Mouse (Mus musculus): ENCODE results near the gene 4930503B20Rik. TPM values are rescaled to one million over a fixed set of nuclear protein-coding genes. Genes with fewer than 3 reads are reported as not detected.

4930503B20Rik gene
- polyA plus RNA-seq, 1 experiment from 2014 or later = not detected

GRCm38 (mm10) chr3:146676193-146676592 lies 25.1 kb upstream of the 4930503B20Rik start:
- Histone ChIP-seq H3K36me3 (no peaks in the 10 kb centered on the region), H3K4me2 (no peak overlapping the region), H3K4me1 (replicated peaks) (peaks cover under 1% of the 10 kb centered on the region; the same call in 1 of the 2 replicates), H3K9ac (no peak overlapping the region), H3K9me3 (no peaks in the 10 kb centered on the region), H3K27me3 (no peaks in the 10 kb centered on the region), H3K27ac (replicated peaks) (no peak overlapping the region), H3K4me3 (no peak overlapping the region)
- 94% methylated on average over 4 of the region's 4 CpGs for WGBS
- no peak for ATAC-seq (ENCODE audit: low FRiP score, low read depth)

- Histone ChIP-seq H3K4me1 (replicated peaks) (no peaks in the 10 kb centered on the region), H3K27me3 (no peaks in the 10 kb centered on the region), H3K36me3 (no peaks in the 10 kb centered on the region), H3K9ac (no peak overlapping the region), H3K4me2 (no peak overlapping the region), H3K9me3 (no peaks in the 10 kb centered on the region), H3K4me3 (no peak overlapping the region), H3K27ac (replicated peaks) (no peak overlapping the region)
- ATAC-seq (ENCODE audit: low FRiP score, low read depth) = no peak
- 92% methylated on average over 1 of the region's 1 CpGs for WGBS
Measured at GRCm38 (mm10) chr3:146675101-146675500, 24.0 kb upstream of the 4930503B20Rik start.

- H3K4me3 ChIP-seq = no peak overlapping the region
- H3K36me3 ChIP-seq = no peaks in the 10 kb centered on the region
- ATAC-seq (ENCODE audit: low FRiP score, low read depth) = no peak
- no peak overlapping the region for H3K9ac ChIP-seq
- 60% methylated on average over 2 of the region's 2 CpGs for WGBS
- no peak overlapping the region for H3K27ac ChIP-seq (replicated peaks)
- H3K4me1 ChIP-seq (replicated peaks) = no peaks in the 10 kb centered on the region
- H3K4me2 ChIP-seq = no peak overlapping the region
- no peaks in the 10 kb centered on the region for H3K9me3 ChIP-seq
- no peaks in the 10 kb centered on the region for H3K27me3 ChIP-seq
Measured at GRCm38 (mm10) chr3:146671121-146671520, 20.0 kb upstream of the 4930503B20Rik start.

- no peak for ATAC-seq (ENCODE audit: low FRiP score, low read depth)
- Histone ChIP-seq H3K4me3 (no peak overlapping the region), H3K36me3 (no peaks in the 10 kb centered on the region), H3K9me3 (no peaks in the 10 kb centered on the region), H3K4me1 (replicated peaks) (no peaks in the 10 kb centered on the region), H3K9ac (no peak overlapping the region), H3K4me2 (no peak overlapping the region), H3K27me3 (no peaks in the 10 kb centered on the region), H3K27ac (replicated peaks) (no peak overlapping the region)
- 83% methylated on average over 7 of the region's 7 CpGs for WGBS
Measured at GRCm38 (mm10) chr3:146661907-146662306, 10.8 kb upstream of the 4930503B20Rik start.

GRCm38 (mm10) chr3:146661001-146661400 lies 9.9 kb upstream of the 4930503B20Rik start:
- WGBS = 75% methylated on average over 6 of the region's 6 CpGs
- Histone ChIP-seq H3K4me3 (no peak overlapping the region), H3K36me3 (no peaks in the 10 kb centered on the region), H3K27ac (replicated peaks) (no peak overlapping the region), H3K27me3 (no peaks in the 10 kb centered on the region), H3K9me3 (no peaks in the 10 kb centered on the region), H3K9ac (no peak overlapping the region), H3K4me2 (no peak overlapping the region), H3K4me1 (replicated peaks) (no peaks in the 10 kb centered on the region)
- ATAC-seq (ENCODE audit: low FRiP score, low read depth) = no peak

- H3K9ac ChIP-seq = no peak overlapping the region
- no peaks in the 10 kb centered on the region for H3K9me3 ChIP-seq
- H3K27ac ChIP-seq (replicated peaks) = no peak overlapping the region
- H3K36me3 ChIP-seq = no peaks in the 10 kb centered on the region
- 87% methylated on average over 5 of the region's 5 CpGs for WGBS
- no peak for ATAC-seq (ENCODE audit: low FRiP score, low read depth)
- no peak overlapping the region for H3K4me2 ChIP-seq
- no peak overlapping the region for H3K4me3 ChIP-seq
- H3K27me3 ChIP-seq = no peaks in the 10 kb centered on the region
- no peaks in the 10 kb centered on the region for H3K4me1 ChIP-seq (replicated peaks)
Measured at GRCm38 (mm10) chr3:146659321-146659720, 8.2 kb upstream of the 4930503B20Rik start.

GRCm38 (mm10) chr3:146658061-146658639 lies 7.0 kb upstream of the 4930503B20Rik start:
- WGBS = 90% methylated on average over 1 of the region's 1 CpGs
- Histone ChIP-seq H3K9me3 (no peaks in the 10 kb centered on the region), H3K27ac (replicated peaks) (no peak overlapping the region), H3K4me3 (no peak overlapping the region), H3K27me3 (no peaks in the 10 kb centered on the region), H3K4me2 (no peak overlapping the region), H3K9ac (no peak overlapping the region), H3K36me3 (no peaks in the 10 kb centered on the region), H3K4me1 (replicated peaks) (no peaks in the 10 kb centered on the region)
- no peak for ATAC-seq (ENCODE audit: low FRiP score, low read depth)

- no peak for ATAC-seq (ENCODE audit: low FRiP score, low read depth)
- H3K9ac ChIP-seq = no peak overlapping the region
Measured at GRCm38 (mm10) chr3:146657433-146657832, 6.3 kb upstream of the 4930503B20Rik start.

GRCm38 (mm10) chr3:146655111-146655577 lies 4.0 kb upstream of the 4930503B20Rik start:
- 66% methylated on average over 2 of the region's 2 CpGs for WGBS
- no peaks in the 10 kb centered on the region for H3K9me3 ChIP-seq
- H3K4me1 ChIP-seq (replicated peaks) = no peaks in the 10 kb centered on the region
- H3K27ac ChIP-seq (replicated peaks) = no peak overlapping the region
- no peaks in the 10 kb centered on the region for H3K27me3 ChIP-seq
- no peak overlapping the region for H3K9ac ChIP-seq
- H3K4me3 ChIP-seq = no peak overlapping the region
- H3K36me3 ChIP-seq = no peaks in the 10 kb centered on the region
- no peak for ATAC-seq (ENCODE audit: low FRiP score, low read depth)
- H3K4me2 ChIP-seq = no peak overlapping the region

More at GRCm38 (mm10) chr3:146657433-146657832, 6.3 kb upstream of the 4930503B20Rik start:
- 94% methylated on average over 5 of the region's 5 CpGs for WGBS
- Histone ChIP-seq H3K4me3 (no peak overlapping the region), H3K9me3 (no peaks in the 10 kb centered on the region), H3K27ac (replicated peaks) (no peak overlapping the region), H3K4me2 (no peak overlapping the region), H3K4me1 (replicated peaks) (no peaks in the 10 kb centered on the region), H3K27me3 (no peaks in the 10 kb centered on the region), H3K36me3 (no peaks in the 10 kb centered on the region)

GRCm38 (mm10) chr3:146653692-146654091 lies 2.6 kb upstream of the 4930503B20Rik start:
- no peak overlapping the region for H3K9ac ChIP-seq
- no peaks in the 10 kb centered on the region for H3K4me1 ChIP-seq (replicated peaks)
- WGBS = 70% methylated on average over 6 of the region's 6 CpGs
- H3K9me3 ChIP-seq = no peaks in the 10 kb centered on the region
- H3K27me3 ChIP-seq = no peaks in the 10 kb centered on the region
- H3K36me3 ChIP-seq = no peaks in the 10 kb centered on the region
- no peak overlapping the region for H3K4me2 ChIP-seq
- no peak overlapping the region for H3K27ac ChIP-seq (replicated peaks)
- no peak for ATAC-seq (ENCODE audit: low FRiP score, low read depth)
- no peak overlapping the region for H3K4me3 ChIP-seq

- H3K9me3 ChIP-seq = no peaks in the 10 kb centered on the region
- H3K4me3 ChIP-seq = no peak overlapping the region
- 92% methylated on average over 5 of the region's 5 CpGs for WGBS
- no peak overlapping the region for H3K9ac ChIP-seq
- no peak for ATAC-seq (ENCODE audit: low FRiP score, low read depth)
- no peaks in the 10 kb centered on the region for H3K27me3 ChIP-seq
- no peaks in the 10 kb centered on the region for H3K4me1 ChIP-seq (replicated peaks)
- no peaks in the 10 kb centered on the region for H3K36me3 ChIP-seq
- H3K4me2 ChIP-seq = no peak overlapping the region
- no peak overlapping the region for H3K27ac ChIP-seq (replicated peaks)
Measured at GRCm38 (mm10) chr3:146652431-146652830, 1.3 kb upstream of the 4930503B20Rik start.

GRCm38 (mm10) chr3:146650716-146651115 lies 401 bp downstream of the 4930503B20Rik start:
- Histone ChIP-seq H3K9me3 (no peaks in the 10 kb centered on the region), H3K27me3 (no peaks in the 10 kb centered on the region), H3K4me3 (no peak overlapping the region), H3K9ac (no peak overlapping the region), H3K4me1 (replicated peaks) (no peaks in the 10 kb centered on the region), H3K27ac (replicated peaks) (no peak overlapping the region), H3K4me2 (no peak overlapping the region), H3K36me3 (no peaks in the 10 kb centered on the region)
- ATAC-seq (ENCODE audit: low FRiP score, low read depth) = no peak
- WGBS = 93% methylated on average over 10 of the region's 10 CpGs

- H3K9ac ChIP-seq = no peak overlapping the region
- no peak overlapping the region for H3K4me3 ChIP-seq
- no peak overlapping the region for H3K4me2 ChIP-seq
- 78% methylated on average over 10 of the region's 10 CpGs for WGBS
- H3K4me1 ChIP-seq (replicated peaks) = no peaks in the 10 kb centered on the region
- no peak for ATAC-seq (ENCODE audit: low FRiP score, low read depth)
- H3K27ac ChIP-seq (replicated peaks) = no peak overlapping the region
- no peaks in the 10 kb centered on the region for H3K27me3 ChIP-seq
- H3K9me3 ChIP-seq = no peaks in the 10 kb centered on the region
- H3K36me3 ChIP-seq = no peaks in the 10 kb centered on the region
Measured at GRCm38 (mm10) chr3:146649311-146649894, 1.7 kb downstream of the 4930503B20Rik start.

All from hindbrain, embryonic 15.5 days (tissue).